Mouse (Mus musculus): ENCODE data around the gene Rasgrp3.
A peak's percentile ranks its signal among the peaks of the same experiment; 100 is the strongest.

Gene Rasgrp3

GRCm38 (mm10) chr17:75539130-75539529 is 103.4 kb downstream of the Rasgrp3 start:
- no peak for DNase-seq (ENCODE audit: low spot score in 2 of 2)

GRCm38 (mm10) chr17:75539841-75540240 is 104.1 kb downstream of the Rasgrp3 start:
- no peak for DNase-seq (ENCODE audit: low spot score in 2 of 2)

- no peak for DNase-seq (ENCODE audit: low spot score in 2 of 2)
Measured at GRCm38 (mm10) chr17:75543434-75543833, 107.7 kb downstream of the Rasgrp3 start.

- no peak for DNase-seq (ENCODE audit: low spot score in 2 of 2)
Measured at GRCm38 (mm10) chr17:75544262-75544661, 108.6 kb downstream of the Rasgrp3 start.

- no peak for DNase-seq (ENCODE audit: low spot score in 2 of 2)
Measured at GRCm38 (mm10) chr17:75550771-75551413, 115.2 kb downstream of the Rasgrp3 start.

- peak; percentile 93 to 97 for DNase-seq (ENCODE audit: low spot score in 2 of 2)
Measured at GRCm38 (mm10) chr17:75551512-75552400, 116.1 kb downstream of the Rasgrp3 start, which contains the start of gene Fam98a. Gene Fam98a, minus strand, starts transcription at chr17:75551946.

GRCm38 (mm10) chr17:75557031-75557430 is 121.3 kb downstream of the Rasgrp3 start:
- no peak for DNase-seq (ENCODE audit: low spot score in 2 of 2)

- no peak for DNase-seq (ENCODE audit: low spot score in 2 of 2)
Measured at GRCm38 (mm10) chr17:75558041-75558440, 122.3 kb downstream of the Rasgrp3 start.

DNA sequence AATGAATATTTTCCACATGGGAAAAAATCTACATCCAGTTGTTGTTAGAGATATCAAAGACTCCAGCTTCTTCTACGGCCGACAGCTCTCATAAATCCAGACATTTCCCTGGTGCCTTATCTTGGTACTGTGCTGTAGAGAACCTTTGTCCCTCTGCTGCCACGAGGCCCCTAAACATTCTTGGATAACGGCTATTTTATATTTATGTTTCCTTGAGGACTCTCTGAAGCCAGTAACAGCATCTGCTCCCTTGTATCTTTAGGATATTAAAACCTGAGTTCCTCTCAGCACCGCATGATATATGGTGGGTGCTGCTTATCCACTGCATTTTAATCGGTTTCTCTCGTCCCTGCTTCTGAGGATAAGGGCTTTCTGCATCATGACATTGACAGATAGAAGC is 139.9 kb downstream of the Rasgrp3 start:
- no peak for DNase-seq (ENCODE audit: low spot score in 2 of 2)
